In the genomic region with DNA sequence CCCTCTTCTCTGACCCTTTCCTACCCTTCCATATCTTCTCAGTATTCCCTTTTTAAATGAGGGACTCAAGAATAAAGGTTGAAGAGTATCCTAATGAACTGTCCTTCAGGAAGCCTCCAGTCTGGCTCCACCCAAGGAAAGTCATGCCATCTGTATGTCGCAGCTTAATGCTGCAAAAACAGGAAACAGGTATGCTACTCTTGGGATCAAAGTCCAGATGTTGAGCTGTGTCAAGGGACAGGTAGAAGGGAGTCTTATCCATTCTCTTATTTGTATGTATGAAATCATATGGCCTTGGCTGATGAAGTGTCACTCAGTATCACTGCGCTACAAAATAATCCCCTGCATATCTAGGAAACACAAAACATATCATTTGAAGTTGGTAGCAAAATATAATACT, we compare ENCODE assay signal across 25 mouse cellular contexts.
"Had no signal": no experiment of that assay in that cellular context is flagged by ENCODE, and none has a peak within 500 bp of the region (broad histone marks: within the 10 kb centered on the region; RNA-seq: fewer than 3 reads in every experiment).

No protein-coding gene starts in this region.

- H3K4me2 ChIP-seq: heart, embryonic 12.5 days; hindbrain, embryonic 12.5 days; hindbrain, embryonic 14.5 days; kidney, embryonic 15.5 days; limb, embryonic 13.5 days; limb, embryonic 15.5 days; liver, embryonic 12.5 days had no signal

- H3K4me1 ChIP-seq: hindbrain, embryonic 10.5 days; hindbrain, embryonic 12.5 days; liver, embryonic 12.5 days had no signal

- H3K36me3 ChIP-seq: heart, embryonic 12.5 days; hindbrain, embryonic 10.5 days; hindbrain, embryonic 12.5 days; kidney, embryonic 15.5 days; limb, embryonic 13.5 days; limb, embryonic 15.5 days; liver, embryonic 12.5 days had no signal

- ATAC-seq: forebrain, embryonic 16.5 days; hindbrain, embryonic 16.5 days; inflammation-experienced regulatory T-cells, adult 6 months; liver, embryonic 12.5 days had no signal

- H3K9ac ChIP-seq: heart, embryonic 12.5 days; hindbrain, embryonic 12.5 days; hindbrain, embryonic 14.5 days; kidney, embryonic 15.5 days; limb, embryonic 13.5 days; limb, embryonic 15.5 days; liver, embryonic 12.5 days had no signal

- H3K27me3 ChIP-seq: heart, embryonic 12.5 days; hindbrain, embryonic 12.5 days; kidney, embryonic 15.5 days; limb, embryonic 13.5 days; limb, embryonic 15.5 days; liver, embryonic 12.5 days had no signal

- H3K9me3 ChIP-seq: heart, embryonic 12.5 days; hindbrain, embryonic 10.5 days; hindbrain, embryonic 12.5 days; kidney, embryonic 15.5 days; limb, embryonic 13.5 days; limb, embryonic 15.5 days; liver, embryonic 12.5 days had no signal

- H3K27ac ChIP-seq: heart, adult 2 months; hindbrain, embryonic 10.5 days; hindbrain, embryonic 12.5 days; hindbrain, embryonic 14.5 days; kidney, embryonic 15.5 days; kidney, postnatal 0 days; left cerebral cortex, adult 2 months; limb, embryonic 13.5 days; limb, embryonic 15.5 days; liver, embryonic 12.5 days had no signal

- H3K4me3 ChIP-seq: heart, adult 2 months; heart, embryonic 12.5 days; hindbrain, embryonic 10.5 days; hindbrain, embryonic 12.5 days; kidney, embryonic 15.5 days; left cerebral cortex, adult 2 months; limb, embryonic 13.5 days; limb, embryonic 15.5 days; liver, embryonic 12.5 days had no signal

- DNase-seq: gastrocnemius, postnatal 14 days; gastrocnemius, postnatal 36 days; heart, adult 11 months; heart, adult 2 months; heart, postnatal 10 days; heart, postnatal 4 days; kidney, adult 11 months; kidney, adult 2 months; kidney, adult 9 months; kidney, postnatal 14 days; kidney, postnatal 36 days; layer of hippocampus, adult 9-11 months had no signal
